Mouse (Mus musculus): ENCODE measurements around the gene Mta1. TPM values are rescaled to one million over a fixed set of nuclear protein-coding genes. Genes with fewer than 3 reads are reported as not detected.

Gene Mta1
- total RNA-seq, 2 experiments from 2014 or later = 32.4 to 61.2 TPM

DNA sequence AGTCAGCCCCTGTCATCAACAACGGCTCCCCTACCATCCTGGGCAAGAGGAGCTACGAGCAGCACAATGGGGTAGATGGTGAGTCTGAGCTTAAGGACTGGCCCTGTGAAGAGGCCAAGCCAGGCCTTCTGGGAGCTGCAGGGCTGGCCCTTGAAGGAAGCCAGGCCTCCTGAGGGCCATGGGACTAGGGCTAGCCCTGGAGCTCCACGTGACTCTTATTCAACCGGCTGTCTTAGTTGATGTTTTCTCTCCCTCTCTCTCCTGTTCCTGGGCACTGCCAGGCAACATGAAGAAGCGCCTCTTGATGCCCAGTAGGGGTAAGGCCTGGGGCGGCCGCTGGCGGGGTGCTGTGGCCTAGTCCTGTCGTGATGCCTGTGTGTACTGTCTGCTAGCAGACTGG is 35.2 kb downstream of the Mta1 start:
- no peak for ATAC-seq (replicated peaks; ENCODE audit: poor library complexity)

DNA sequence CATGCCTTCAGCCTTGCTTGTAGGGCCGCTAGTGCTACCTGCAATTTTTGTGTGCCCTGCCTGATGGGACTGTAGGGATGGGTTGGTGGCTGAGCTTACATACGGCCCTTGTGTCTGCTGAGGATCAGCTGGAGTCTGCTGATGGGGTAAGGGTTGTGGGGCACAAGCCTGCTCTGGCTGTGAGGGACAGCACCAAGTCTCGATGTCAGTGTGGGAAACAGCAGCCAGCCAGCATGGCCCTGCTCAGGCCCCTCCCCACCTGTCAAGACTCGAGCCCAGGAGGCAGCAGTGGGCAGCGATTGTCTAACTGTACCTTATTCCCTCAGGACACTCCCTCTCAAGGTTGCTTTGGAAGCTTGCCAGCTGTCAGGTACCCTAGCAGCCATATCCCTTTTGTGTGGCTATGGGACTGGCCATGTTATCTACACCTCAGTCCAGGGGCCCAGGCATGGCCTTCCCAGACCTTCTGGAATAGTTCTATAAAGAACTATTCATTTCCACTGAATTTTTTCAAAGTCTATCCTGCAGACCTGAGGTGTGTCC is 35.9 kb downstream of the Mta1 start:
- ATAC-seq (replicated peaks; ENCODE audit: poor library complexity) = no peak

DNA sequence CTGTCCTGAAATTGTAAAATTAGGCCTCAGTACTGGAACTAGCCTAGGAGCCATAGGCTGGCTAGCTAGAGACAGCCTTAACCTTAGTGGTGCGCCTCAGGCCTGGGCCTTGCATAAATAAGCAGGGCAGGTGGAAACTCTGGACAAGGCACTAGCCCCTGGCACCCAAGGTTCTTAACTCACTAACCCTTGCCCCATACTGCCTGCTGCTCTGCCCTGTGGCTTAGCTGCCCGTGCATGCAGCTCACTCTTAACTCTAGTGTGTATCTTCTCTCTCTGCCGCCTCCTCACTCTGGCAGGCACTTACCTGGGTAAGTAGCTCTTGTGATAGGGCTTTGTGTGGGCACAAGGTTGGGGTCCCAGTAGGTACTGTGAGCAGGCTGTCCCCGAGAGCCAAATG is 36.4 kb downstream of the Mta1 start:
- ATAC-seq (replicated peaks; ENCODE audit: poor library complexity) = no peak

DNA sequence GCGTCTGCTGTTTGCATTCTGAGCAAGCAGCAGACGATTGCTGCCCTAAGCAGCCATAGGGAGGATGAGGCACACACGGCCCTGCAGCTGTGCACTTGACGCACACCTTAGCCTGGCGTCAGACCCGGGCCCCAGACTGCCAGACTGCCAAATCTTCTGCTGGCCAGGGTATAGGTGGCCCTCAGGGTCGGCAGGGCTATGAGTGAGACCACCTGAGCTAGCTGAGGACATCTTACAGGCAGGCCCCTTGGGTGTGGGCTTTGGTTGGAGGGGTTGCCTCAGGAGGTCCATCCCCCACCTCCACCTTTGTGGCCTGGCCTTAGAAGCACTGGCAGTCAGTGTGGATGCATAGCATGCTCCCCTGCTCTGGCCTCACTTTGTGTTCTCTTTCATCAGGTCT is 37.3 kb downstream of the Mta1 start:
- ATAC-seq (replicated peaks; ENCODE audit: poor library complexity) = no peak

DNA sequence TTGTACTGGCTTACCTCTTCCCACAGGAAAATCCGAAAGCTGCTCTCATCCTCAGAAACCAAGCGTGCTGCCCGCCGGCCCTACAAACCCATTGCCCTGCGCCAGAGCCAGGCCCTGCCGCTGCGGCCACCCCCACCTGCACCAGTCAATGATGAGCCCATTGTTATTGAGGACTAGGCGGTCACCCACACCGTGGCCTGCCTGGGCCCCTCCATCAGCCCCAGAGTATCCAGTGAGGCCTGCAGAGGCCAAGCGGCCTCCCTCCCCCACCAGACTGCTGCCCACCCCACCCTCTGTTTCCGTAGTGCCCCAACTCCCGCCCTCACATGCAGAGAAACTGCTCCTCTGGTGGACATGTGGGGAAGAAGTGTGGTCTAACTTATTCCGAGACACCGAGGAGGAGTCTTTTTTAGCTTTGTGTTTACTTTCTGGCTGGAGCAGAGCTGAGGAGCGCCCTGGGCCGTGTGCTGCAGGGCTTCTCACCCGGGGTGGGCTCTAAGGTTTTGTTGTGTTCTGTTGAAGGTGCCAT is 38.5 kb downstream of the Mta1 start:
- no peak for ATAC-seq (replicated peaks; ENCODE audit: poor library complexity)

DNA sequence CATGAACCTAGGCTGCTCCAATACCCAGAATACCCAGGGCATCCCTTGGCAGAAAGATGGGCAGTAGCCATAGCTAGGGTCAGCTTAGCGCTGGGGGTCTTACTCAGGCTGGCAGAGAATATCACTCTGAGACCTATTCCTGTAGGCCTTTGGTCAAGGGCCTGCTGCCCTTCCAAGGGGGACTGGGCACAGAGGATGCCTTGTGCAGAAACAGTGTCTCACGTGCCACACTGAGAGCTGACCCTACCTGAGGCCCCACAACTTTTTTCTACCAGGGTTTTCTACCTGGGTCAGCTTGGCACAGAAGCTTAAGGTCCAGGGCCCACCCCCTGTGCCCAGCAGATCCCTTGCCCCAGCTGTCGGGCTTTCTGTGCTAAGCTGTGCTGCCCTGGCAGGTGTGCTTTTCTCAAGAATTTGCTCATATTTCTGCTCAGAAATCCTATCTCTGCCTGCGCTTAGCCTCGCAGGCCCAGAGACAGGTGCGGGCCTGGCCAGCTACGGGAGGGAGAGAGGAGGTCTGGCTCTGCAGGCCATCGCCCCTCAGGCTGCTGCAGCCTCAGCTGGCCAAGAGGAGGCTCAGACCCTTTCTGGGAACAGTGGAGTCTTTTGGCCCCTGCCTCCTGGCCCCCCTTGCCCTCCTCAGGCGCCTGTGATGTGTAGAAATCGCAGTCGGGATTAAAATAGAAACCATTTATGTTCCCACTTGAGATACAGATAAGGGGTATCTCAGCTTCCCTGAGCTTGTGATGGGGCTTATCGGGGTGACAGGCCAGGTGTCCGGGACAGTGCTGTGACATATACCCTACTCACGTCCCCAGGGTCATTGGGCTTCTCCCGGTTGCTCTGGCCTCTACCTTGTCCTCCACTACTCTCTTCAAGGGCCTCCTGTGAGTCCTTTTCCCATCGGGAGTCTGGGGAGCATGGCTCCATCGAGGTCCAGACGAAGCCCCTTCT is 39.5 kb downstream of the Mta1 start:
- ATAC-seq (replicated peaks; ENCODE audit: poor library complexity) = no peak

DNA sequence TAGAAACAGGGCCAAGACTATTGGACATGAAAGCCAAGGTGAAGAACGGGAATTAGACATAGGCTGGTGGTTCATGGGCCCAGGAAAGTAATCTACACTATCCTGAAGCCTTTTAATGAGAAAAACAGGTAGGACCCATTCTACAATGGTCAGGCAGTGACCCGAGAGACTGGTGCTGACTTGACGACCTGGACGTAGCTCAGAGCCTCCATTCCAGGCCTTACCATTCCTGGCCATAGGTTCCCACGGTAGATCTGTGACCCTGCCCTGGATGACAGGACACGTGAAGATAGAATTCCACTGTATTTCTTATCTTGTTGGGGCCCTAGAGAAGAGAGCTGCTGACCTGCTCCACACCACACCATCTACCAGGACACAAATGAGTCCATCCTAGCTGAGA is 40.2 kb downstream of the Mta1 start:
- ATAC-seq (replicated peaks; ENCODE audit: poor library complexity) = no peak

DNA sequence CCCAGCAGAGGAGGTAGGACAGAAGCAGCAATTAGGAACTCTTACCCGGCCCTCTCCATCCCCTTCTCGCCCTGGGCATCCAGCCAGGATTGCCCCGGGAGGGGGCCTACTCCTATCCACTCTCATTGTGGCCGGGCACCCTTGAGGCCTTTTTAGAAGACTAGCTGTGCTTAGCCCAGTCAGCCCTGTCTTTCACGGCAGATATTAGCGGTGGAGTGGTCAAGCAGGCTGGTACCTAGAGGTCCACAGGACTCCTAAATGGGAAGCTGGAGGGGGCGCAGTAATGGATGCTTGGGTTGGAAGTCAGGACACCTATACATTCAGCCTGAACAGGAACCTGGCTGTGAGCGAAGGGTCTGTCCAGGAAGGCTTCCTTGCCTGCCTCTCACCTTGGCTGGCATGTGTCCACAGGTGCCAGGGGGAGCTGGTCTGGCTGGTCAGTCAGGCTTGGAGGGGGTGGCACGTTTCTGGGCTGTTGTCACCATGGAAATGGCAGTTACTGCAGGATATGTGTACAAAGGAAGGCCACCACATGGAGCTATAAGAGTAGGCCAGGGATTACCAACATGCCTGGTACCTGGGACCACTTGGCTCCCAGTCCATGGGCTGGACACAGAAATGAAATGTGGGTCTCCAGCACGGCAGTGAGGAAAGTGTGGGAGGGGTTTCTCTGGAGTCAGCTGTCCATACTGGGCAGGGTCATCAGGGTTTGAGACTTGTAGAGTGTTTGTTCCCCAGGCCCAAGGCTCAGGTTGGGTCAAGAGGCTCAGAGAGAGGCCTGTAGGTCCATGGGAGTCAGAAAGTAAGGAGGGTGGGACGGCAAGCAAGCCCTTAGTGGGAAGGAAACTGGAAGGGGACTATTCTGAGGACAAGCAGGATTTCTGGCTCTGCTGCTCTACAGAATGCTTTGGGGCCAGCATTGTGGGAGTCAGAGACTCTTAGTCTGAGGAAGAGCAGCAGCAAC is 41.1 kb downstream of the Mta1 start:
- ATAC-seq (replicated peaks; ENCODE audit: poor library complexity) = no peak

DNA sequence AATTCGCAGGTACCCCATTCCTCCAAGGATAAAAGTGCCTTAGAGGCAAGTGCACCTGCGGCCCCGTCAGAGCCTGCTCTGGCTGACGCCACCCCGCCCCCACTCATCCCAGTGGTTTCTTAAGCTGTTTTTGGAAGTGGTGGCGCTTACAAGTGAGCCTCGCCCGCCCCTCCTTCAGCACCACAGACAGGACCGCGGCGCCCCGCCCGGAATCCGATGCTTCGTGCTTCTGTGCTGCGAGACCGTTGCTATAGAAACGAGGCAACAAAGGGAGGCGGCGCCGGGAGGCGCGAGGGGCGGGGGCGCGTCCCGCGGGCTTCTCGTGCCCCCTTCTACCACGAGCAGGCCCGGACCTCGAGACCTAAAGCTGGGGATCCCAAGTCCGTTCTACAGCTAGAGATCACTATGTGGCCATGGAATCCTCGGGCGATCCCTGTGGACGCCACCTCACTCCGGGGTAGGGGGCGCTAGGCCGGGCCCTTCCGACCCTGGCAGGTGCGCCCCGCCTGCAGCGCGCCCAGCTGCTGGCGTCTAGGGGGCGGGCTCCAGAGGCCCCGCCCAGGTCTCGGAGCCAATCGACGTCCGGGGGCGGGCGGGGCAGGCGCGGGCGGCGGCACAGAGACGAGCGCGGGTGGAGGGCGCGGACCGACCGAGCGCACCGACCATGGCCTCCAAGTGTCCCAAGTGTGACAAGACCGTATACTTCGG is 42.0 kb downstream of the Mta1 start, which contains the start of gene Crip2:
Gene Crip2 (plus strand): TSS at position 329 of the 708 bp plus-strand sequence.
- peak; percentile 67 for ATAC-seq (replicated peaks; ENCODE audit: poor library complexity)

DNA sequence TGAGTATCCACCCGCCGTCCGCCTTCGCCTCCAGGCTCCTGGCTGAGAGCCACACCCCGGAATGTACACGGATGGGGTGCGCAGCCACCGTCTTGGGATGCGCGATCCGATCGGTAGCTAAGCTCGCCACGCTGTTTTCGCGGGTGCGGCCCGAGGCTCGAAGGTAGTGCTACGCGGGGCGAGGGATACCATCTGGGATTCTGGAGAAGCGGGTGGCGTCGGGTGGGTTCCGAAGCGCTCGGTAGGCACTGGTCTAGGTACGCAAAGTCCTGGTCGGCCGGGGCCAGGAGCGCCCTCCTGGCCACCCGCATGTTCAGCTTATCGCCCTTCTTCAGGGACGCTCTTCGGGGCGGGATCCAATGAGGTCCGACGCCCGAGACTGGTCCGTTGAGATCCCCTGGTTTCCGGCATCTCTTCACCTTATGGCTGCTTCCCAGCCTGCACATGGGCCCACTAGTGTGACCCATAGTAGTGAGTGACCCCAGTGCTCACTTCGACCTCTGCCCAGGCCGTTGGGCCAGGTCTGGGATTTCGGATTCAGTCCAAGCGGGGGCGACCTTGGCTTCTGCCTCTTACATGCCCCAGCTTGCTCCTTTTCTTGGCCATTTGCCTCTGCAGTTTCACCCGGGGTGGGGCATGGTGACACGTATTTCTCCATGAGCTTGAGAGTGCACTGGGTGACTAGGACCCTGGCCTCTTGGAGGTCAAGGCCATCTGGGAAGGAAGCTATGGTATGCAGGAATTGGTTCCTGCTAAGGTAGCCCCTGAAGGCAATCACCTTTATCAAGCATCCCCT is 42.7 kb downstream of the Mta1 start:
- ATAC-seq (replicated peaks; ENCODE audit: poor library complexity) = peak; percentile 30

DNA sequence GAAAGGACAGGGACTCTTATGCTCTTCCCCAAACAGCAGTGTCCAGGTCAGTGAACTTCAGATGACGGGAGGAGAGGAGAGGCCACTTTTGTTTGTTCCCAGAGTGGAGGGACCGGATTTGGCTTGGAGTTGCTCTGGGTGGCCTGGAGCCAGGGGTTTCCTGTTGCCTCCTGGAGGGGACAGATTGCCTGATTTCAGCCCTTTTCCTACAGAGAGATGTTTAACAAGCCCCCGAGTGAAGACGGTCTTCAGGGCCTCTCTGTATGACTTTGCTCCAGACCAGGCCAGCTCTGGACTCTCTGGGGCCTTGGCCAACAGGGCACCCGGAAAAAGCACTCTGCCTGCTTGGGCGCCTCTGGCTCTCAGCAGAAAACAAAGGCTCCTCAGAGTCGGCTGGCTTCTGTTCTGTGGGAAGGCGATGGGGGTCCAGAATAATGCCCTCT is 43.5 kb downstream of the Mta1 start:
- no peak for ATAC-seq (replicated peaks; ENCODE audit: poor library complexity)

DNA sequence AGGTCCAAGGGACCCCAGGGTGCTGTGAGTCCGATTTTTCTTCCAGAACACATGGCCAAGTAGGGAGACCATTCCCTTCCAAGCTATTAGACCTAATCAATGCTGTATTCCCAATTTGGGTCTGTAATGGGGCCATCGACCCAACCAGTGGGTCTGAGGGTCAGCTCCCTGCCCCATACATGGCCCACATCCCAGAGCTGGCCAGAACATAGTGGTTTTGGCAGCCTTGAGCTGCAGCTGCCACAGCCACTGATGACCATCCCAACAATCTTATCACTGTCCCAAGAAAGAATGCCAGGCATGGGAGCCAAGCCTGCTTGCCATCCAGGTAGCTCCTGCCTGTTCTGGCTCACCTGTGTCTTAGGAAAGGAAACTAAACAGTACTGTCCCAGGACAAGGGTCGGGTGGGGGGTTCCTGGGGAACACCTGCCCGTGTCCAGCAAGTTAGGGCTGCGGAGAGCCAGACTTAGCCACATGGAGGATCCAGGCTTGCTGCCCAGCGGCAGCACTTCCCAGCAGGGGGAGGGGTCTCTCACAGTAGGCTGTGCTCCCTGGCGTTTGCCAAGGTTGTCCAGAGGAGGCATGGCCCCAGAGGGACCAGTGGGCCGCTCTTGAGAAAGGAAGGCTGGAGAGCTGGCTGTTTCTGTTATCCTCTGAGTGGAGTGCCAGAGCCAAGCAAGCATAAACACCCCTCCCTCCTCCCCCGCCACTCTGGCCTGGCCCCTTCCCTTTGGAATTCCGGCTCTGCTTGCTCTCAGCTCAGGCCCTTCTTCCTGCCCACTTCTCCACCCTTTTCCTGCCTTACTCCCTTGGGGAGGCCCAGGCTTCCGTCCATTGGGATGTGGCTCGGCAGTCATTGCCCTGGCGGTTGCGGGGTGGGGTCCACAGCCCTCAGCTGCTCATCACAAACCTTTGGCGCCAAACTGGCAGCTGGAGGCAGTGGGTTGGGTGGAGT is 44.2 kb downstream of the Mta1 start:
- no peak for ATAC-seq (replicated peaks; ENCODE audit: poor library complexity)

DNA sequence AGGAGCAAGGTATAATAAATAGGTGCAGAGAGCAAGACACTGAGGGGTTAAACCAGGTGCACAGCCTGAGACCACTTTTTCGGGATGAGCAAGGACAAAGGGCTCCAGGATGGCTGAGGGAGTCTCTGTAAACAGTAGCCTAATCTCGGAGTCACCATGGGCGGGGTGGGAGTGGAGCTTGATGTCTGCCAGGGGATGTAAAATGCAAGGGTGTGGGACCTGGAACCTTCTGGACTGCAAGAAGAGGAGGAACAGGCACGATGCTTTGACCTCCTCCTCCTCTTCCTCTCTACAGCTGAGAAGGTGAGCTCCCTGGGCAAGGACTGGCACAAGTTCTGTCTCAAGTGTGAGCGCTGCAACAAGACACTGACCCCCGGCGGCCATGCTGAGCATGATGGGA is 45.1 kb downstream of the Mta1 start:
- no peak for ATAC-seq (replicated peaks; ENCODE audit: poor library complexity)

DNA sequence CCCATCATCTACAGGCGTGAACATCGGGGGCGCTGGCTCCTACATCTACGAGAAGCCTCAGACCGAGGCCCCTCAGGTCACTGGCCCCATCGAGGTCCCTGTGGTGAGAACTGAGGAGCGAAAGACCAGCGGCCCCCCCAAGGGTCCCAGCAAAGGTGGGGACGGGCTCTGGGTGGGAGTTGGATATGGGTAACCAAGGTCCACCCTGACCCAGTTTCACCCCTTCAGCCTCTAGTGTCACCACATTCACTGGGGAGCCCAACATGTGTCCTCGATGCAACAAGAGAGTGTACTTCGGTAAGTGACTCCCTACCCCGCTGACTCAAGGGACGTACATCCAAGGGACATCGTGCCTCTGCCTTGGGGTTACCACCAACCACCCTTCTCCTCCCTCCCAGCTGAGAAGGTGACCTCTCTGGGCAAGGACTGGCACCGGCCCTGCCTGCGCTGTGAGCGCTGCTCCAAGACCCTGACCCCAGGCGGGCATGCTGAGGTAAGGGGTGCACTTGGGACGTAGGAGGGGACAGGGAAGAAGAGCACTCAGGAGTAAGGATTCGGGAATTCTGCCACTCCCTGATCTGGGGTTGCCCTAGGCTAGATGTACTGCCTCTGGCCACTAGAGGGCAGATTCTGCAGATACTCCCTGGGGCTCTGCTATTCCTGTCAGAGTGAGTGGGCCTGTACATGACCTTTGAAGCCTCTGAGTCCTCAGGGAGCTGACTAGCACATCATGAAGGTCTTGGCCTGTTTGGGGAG is 46.1 kb downstream of the Mta1 start:
- no peak for ATAC-seq (replicated peaks; ENCODE audit: poor library complexity)

DNA sequence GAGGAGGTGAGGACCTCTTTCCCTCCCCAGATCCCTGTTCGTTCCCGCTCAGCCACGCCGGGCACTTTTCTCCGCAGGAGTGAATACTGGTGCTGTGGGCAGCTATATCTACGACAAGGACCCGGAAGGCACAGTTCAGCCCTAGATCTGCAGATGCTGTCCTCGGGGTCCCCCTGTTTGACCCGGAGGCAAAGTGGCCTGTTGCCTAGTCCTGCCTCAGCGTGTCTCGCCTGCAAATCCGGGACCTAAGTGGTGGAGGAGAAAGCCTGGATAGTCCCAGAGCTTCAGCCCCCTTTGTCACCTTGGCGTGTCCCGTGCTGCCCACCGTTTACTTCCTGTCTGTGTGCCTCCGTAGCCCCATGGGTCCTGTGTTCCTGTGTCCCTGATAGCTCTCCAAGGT is 46.8 kb downstream of the Mta1 start:
- ATAC-seq (replicated peaks; ENCODE audit: poor library complexity) = no peak

DNA sequence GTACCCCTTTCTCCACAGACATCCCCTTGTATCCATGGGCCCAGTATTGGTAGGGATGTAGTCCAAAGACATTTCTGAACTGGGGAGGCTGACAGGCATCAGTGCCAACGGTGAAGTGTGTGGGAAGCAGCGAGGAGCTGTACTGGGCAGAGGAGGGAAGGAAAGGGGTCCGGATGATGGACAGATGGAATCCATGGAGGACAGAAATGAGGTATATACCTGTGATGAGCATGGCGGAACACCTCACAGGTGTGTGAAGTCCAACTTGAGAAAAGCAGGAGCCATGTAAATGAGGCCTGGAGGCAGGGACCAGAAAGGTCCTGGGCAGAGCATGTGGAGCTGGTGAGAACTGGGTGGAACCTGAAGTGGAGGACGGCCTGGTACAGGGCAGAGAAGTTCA is 47.5 kb downstream of the Mta1 start:
- no peak for ATAC-seq (replicated peaks; ENCODE audit: poor library complexity)

All from megakaryocyte progenitor cell, adult 5-6 weeks (primary cell).